Mouse (Mus musculus) heart, postnatal 0 days (tissue): ENCODE measurements around the gene Dmgdh.

ENCODE experiments used
- CTCF ChIP-seq: IDR thresholded peaks from 2 replicates; pipeline ENCODE4 v1.5.1; 2016; ENCODE audit warnings: antibody characterized with exemption, control low read depth, low read depth
- EP300 ChIP-seq: IDR thresholded peaks from 2 replicates; pipeline ENCODE4 v1.6.1; 2016; ENCODE audit warnings: antibody characterized with exemption, low read depth

GRCm38 (mm10) chr13:93672371-93672770 is 1.9 kb upstream of the Dmgdh start:
- no peak for TF ChIP-seq CTCF
- TF ChIP-seq EP300: no peak
